Mouse (Mus musculus): ENCODE data around the gene Tsen54.

GRCm38 (mm10) chr11:115859143-115859945 lies 44.8 kb downstream of the Tsen54 start:
- TF ChIP-seq POLR2A (IDR thresholded peaks at IDR 0.05; ENCODE audit: insufficient read depth, low read depth, low read length) (no peak), CTCF (IDR thresholded peaks at IDR 0.05; ENCODE audit: insufficient read depth, low read depth, low read length) (peak; percentile 93)

Measured in olfactory bulb, adult 2 months (tissue).